Mouse (Mus musculus) adrenal gland, postnatal 4 days (tissue): ENCODE data around the gene Baz1b. TPM values are rescaled to one million over a fixed set of nuclear protein-coding genes. Genes with fewer than 3 reads are reported as not detected.
"Not testable (repeated sequence)": the region's sequence is repeated elsewhere in the genome, so short reads cannot be mapped to it uniquely, and the experiment has no call there.

Experiments
- DNase-seq, 2 experiments: peaks; one replicate each; pipeline ENCODE4 v3.0.0; 2021 to 2022; ENCODE audit warnings: low spot score in 2 of 2, mixed read lengths in 2 of 2
- total RNA-seq, 2 experiments: library from RNA; stranded (reverse); gene quantifications; 2 replicates each; pipeline ENCODE4 v1.2.3; 2021

The Baz1b gene
- total RNA-seq, 2 experiments from 2014 or later: 67.4 to 76.4 TPM

GRCm38 (mm10) chr5:135178996-135179395 is 8.1 kb upstream of the Baz1b start:
- no peak for DNase-seq

GRCm38 (mm10) chr5:135179616-135180015 is 7.4 kb upstream of the Baz1b start:
- DNase-seq: no peak

- no peak for DNase-seq
Measured at GRCm38 (mm10) chr5:135180796-135181195, 6.3 kb upstream of the Baz1b start.

GRCm38 (mm10) chr5:135181776-135182175 is 5.3 kb upstream of the Baz1b start:
- DNase-seq: no peak

- DNase-seq: no peak
Measured at GRCm38 (mm10) chr5:135183131-135183861, 3.8 kb upstream of the Baz1b start.

GRCm38 (mm10) chr5:135185016-135185415 is 2.0 kb upstream of the Baz1b start:
- no peak for DNase-seq

- DNase-seq: no peak
Measured at GRCm38 (mm10) chr5:135185596-135185995, 1.5 kb upstream of the Baz1b start.

- DNase-seq: no peak
Measured at GRCm38 (mm10) chr5:135186231-135186620, 838 bp upstream of the Baz1b start.

GRCm38 (mm10) chr5:135187349-135188213 is 517 bp downstream of the Baz1b start:
- peak in 1 of 2 experiments; percentile 15 for DNase-seq

GRCm38 (mm10) chr5:135188214-135188554 is 1.1 kb downstream of the Baz1b start:
- no peak for DNase-seq

GRCm38 (mm10) chr5:135189281-135190022 is 2.4 kb downstream of the Baz1b start:
- no peak for DNase-seq

GRCm38 (mm10) chr5:135191620-135192019 is 4.6 kb downstream of the Baz1b start:
- DNase-seq: peak in 1 of 2 experiments; percentile 34

GRCm38 (mm10) chr5:135192431-135192830 is 5.4 kb downstream of the Baz1b start:
- no peak for DNase-seq

- no peak for DNase-seq
Measured at GRCm38 (mm10) chr5:135196367-135196766, 9.3 kb downstream of the Baz1b start.

GRCm38 (mm10) chr5:135202763-135203162 is 15.7 kb downstream of the Baz1b start:
- DNase-seq: no peak

- no peak for DNase-seq
Measured at GRCm38 (mm10) chr5:135208197-135208596, 21.1 kb downstream of the Baz1b start.

- DNase-seq: no peak
Measured at GRCm38 (mm10) chr5:135216871-135217270, 29.8 kb downstream of the Baz1b start.

- no peak for DNase-seq
Measured at GRCm38 (mm10) chr5:135220941-135221340, 33.9 kb downstream of the Baz1b start.

- no peak for DNase-seq
Measured at GRCm38 (mm10) chr5:135222066-135222465, 35.0 kb downstream of the Baz1b start.

- DNase-seq: no peak
Measured at GRCm38 (mm10) chr5:135224169-135224568, 37.1 kb downstream of the Baz1b start.

- not testable (repeated sequence) for DNase-seq
Measured at GRCm38 (mm10) chr5:135225879-135226278, 38.8 kb downstream of the Baz1b start.

- no peak for DNase-seq
Measured at GRCm38 (mm10) chr5:135230186-135230585, 43.1 kb downstream of the Baz1b start.
